Mouse (Mus musculus) erythroid progenitor cell, adult 5-6 weeks (primary cell): ENCODE data around the gene Nek8. TPM values are rescaled to one million over a fixed set of nuclear protein-coding genes. Genes with fewer than 3 reads are reported as not detected.
A peak's percentile ranks its signal among the peaks of the same experiment; 100 is the strongest.

ENCODE experiments used
- ATAC-seq: replicated peaks from 2 replicates; pipeline ENCODE4 v1.8.0; 2016; ENCODE audit warnings: moderate number of reproducible peaks, mild to moderate bottlenecking, moderate TSS enrichment, inconsistent platforms; ENCODE audit not compliant: poor library complexity, low FRiP score, severe bottlenecking
- total RNA-seq, 2 experiments: library from RNA; stranded (forward) in 1 of 2; stranded (reverse) in 1 of 2; fragments of 150-400 nt in 1 of 2; fragments of 186-747, 209-891 nt in 1 of 2; gene quantifications; 2 replicates each; pipeline versions ENCODE4 v1.2.3 to v1.2.4; 2015 to 2017; ENCODE audit warnings: low replicate concordance in 2 of 2

Gene Nek8
- total RNA-seq, 2 experiments from 2014 or later: 76.8 to 79.6 TPM

GRCm38 (mm10) chr11:78168541-78169468 is 7.7 kb downstream of the Nek8 start:
- ATAC-seq: peak; percentile 60

DNA sequence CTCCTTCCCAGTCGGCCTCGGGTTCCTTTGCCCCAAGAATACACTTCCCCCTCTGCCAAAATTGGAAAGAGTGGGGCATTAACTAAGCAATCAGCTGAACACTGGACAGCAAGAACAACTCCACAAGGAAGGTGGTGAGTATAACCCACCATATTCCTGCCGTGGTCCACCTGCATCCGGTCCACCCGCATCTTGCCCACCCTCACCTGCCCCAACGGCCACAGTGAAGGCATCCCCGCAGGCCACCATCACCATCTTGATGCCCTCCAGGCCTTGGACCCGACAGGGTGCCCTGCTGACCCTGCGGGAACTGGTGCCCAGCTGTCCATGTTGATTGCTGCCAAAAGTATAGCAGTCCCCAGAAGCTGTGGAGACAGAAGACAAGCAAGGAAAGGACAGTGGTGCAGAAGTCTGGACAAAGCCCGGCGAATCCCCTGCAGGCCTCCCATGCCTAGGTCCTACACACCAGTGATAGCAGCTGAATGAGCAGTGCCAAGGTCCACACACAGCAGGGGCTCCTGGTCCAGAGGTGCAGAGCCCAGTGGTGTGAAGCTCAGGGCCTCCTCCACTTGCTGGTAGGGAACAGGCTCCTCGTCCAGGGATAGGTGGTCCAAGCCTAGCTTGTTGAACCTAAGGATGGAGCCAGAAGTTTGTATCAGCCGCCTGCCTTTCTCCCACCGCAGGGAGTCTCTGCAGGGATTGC is 9.1 kb downstream of the Nek8 start:
- no peak for ATAC-seq

DNA sequence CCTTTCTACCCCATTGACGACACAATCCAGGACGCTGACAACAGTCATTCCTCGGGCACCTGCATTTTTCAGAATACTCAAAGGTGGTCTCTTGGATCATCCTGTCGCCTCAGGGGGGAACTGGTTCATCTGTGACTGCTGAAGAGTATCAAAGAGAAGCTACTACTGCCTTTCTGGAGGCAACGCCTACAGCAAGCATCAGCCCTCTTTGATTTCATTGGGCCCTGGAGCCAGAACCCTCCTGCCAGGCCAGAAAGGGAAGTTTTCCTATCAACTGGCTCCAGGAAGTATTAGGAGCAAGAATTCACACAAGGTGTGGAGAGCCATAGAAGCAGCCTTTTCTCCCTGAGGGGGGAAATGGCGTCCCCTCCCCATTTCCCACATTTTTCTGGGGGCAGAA is 9.8 kb downstream of the Nek8 start:
- ATAC-seq: no peak

- no peak for ATAC-seq
Observed at GRCm38 (mm10) chr11:78166161-78166560, 10.3 kb downstream of the Nek8 start.

- peak; percentile 38 for ATAC-seq
Observed at GRCm38 (mm10) chr11:78165761-78166109, 10.7 kb downstream of the Nek8 start.

GRCm38 (mm10) chr11:78164924-78165760 is 11.3 kb downstream of the Nek8 start, which contains the start of gene Traf4:
TSS of gene Traf4 (minus strand) at chr11:78165589.
- ATAC-seq: peak; percentile 68

- peak; percentile 8; the same call in 1 of the 2 replicates for ATAC-seq
Observed at GRCm38 (mm10) chr11:78164604-78164923, 11.9 kb downstream of the Nek8 start.

DNA sequence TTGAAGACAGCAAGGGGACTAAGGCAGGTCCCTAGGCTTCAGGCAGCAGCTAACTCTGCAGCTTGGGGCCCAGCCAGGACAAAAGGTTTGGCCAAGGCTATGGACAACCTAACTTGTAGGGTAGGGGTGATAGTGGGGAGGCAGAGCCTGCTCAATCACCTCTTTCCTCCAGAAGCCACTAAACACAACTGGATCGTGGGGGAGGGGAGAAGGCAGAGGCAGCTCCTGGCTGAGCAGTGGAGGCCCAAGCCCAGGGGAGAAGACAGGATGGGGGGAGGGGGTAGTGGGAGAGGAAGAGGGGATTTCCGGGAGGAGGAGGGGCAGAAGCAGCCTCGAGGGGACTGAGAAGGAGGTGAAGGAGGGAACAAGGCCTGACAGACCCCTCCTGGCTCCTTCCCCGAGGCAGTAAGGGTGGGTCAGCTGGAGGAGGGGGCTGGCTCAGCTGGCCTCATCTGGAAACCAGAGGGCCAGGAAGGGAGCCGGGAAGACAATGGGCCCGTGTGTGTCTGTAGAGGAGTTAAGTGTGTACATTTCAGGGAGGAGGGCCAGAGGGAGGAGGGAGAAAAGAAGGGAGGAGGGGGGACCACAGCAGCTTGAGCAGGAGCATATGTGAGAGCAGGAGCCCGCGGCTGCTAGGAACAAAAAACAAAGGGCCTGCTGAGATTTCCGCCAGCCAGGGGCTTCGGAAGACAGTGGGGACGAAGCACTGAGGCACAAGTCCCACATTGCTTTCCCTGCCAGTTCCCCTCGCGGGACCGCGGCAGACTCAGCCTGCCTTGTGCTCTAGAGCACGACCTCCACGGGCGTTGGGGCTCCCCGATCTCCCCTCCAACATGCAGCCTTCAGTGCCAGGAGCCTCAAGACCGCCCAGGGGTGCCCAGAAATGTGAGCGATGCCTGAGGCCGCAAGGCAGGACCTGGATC is 12.5 kb downstream of the Nek8 start:
- ATAC-seq: peak; percentile 7

GRCm38 (mm10) chr11:78163045-78163444 is 13.4 kb downstream of the Nek8 start:
- ATAC-seq: no peak

- no peak for ATAC-seq
Observed at GRCm38 (mm10) chr11:78162504-78162903, 14.0 kb downstream of the Nek8 start.

GRCm38 (mm10) chr11:78161968-78162367 is 14.5 kb downstream of the Nek8 start:
- no peak for ATAC-seq

GRCm38 (mm10) chr11:78161169-78161568 is 15.3 kb downstream of the Nek8 start:
- no peak for ATAC-seq

- ATAC-seq: no peak
Observed at GRCm38 (mm10) chr11:78160675-78161074, 15.8 kb downstream of the Nek8 start.

DNA sequence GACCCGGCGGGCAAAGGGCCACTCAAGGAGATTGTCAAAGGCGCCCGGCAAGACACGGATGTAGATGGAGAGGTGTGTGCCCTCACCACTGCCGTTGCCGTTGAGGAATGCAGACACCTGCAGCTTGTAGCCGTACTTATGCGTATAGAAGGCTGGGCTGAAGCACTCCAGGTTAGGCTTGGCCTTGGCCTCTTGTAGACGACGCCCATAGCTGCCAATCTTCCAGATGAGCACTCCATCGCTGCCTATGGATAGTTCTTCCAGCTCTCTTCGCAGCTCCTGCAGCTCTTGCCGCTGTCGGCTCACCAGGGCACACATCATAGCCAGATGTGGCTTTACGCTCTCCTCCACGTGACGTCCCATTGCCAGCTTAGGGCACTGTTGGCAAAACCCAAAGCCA is 16.3 kb downstream of the Nek8 start:
- no peak for ATAC-seq

- no peak for ATAC-seq
Observed at GRCm38 (mm10) chr11:78159557-78159956, 16.9 kb downstream of the Nek8 start.

- ATAC-seq: peak; percentile 95
Observed at GRCm38 (mm10) chr11:78159096-78159495, 17.4 kb downstream of the Nek8 start.

DNA sequence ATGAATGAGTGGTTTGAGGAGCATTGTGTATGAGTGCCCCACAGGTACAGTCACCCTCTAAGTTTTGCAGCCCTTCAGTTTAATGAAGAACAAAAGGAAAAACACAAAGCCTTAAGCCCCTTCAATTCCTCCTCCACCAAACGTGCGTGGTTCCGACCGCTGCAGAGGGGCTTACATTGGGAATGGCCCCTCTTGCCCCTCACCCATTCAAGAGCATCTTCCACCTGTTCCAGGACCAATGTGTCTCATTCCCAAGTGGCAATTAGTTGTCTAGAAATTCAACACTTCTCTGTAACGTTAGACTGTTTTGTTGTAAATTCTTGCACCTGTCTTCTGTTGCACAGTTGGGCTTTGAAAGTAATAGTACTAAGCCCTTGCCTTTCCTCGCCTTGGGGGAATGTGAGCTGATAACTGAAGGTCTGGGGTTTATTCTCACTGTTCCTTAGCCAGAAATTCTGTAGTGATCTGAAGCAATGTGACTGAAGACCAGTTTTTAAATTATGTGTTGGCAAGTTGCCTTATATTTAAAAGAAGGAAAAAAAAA is 20.2 kb downstream of the Nek8 start:
- no peak for ATAC-seq

- ATAC-seq: no peak
Observed at GRCm38 (mm10) chr11:78155674-78156073, 20.8 kb downstream of the Nek8 start.

DNA sequence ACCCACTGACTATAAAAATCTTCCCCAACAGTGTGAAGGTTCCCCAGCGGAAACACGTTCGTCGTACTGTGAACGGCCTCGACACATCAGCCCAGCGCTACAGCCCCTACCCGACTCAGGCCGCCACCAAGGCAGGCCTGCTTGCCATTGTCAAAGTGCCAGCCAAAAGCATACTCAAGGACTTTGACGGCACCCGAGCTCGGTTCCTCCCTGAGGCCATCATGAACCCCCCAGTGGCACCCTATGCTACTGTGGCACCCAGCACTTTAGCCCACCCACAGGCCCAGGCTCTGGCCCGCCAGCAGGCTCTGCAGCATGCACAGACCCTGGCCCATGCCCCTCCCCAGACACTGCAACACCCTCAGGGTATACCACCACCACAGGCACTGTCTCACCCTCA is 22.7 kb downstream of the Nek8 start:
- ATAC-seq: 0 out of 2 replicates have a peak, but pooled peaks have one; percentile 11
